In the genomic region with DNA sequence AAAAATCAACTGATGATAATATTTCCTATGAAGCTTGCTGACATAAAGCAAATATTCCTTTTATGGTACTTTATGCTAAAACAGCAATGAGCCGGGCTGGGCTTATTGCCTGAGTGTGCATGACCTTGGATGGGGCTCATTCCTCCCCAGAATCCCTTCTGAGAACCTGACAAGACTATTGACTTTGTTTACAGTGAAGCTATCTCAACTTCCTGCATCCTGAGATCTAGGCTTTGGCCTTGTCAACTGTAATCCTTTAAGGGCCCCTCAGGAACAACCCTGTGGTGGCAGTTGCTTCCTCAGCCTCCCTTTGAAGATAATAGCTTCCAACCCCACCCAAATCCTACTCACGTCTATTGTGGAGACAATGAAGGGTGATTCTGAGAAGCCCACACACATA, we compare ENCODE assay signal across 13 mouse cellular contexts.
"Had no signal": no experiment of that assay in that cellular context is flagged by ENCODE, and none has a peak within 500 bp of the region (broad histone marks: within the 10 kb centered on the region; RNA-seq: fewer than 3 reads in every experiment).

No protein-coding gene starts in this region.

- H3K4me2 ChIP-seq: limb, embryonic 13.5 days; liver, embryonic 15.5 days; midbrain, embryonic 15.5 days; neural tube, embryonic 13.5 days; stomach, embryonic 15.5 days had no signal

- H3K27me3 ChIP-seq: limb, embryonic 13.5 days; liver, embryonic 15.5 days; midbrain, embryonic 15.5 days; neural tube, embryonic 13.5 days; stomach, embryonic 15.5 days had no signal

- H3K4me3 ChIP-seq: limb, embryonic 13.5 days; liver, embryonic 15.5 days; midbrain, embryonic 10.5 days; midbrain, embryonic 15.5 days; neural tube, embryonic 13.5 days; stomach, embryonic 15.5 days had no signal

- ATAC-seq: hindbrain, postnatal 0 days; midbrain, embryonic 15.5 days had no signal

- H3K36me3 ChIP-seq: limb, embryonic 13.5 days; liver, embryonic 15.5 days; midbrain, embryonic 10.5 days; midbrain, embryonic 15.5 days; neural tube, embryonic 13.5 days; stomach, embryonic 15.5 days had no signal

- H3K27ac ChIP-seq: hindbrain, postnatal 0 days; kidney, postnatal 0 days; liver, embryonic 15.5 days had no signal

- H3K9me3 ChIP-seq: limb, embryonic 13.5 days; liver, embryonic 15.5 days; midbrain, embryonic 10.5 days; midbrain, embryonic 15.5 days; neural tube, embryonic 13.5 days; stomach, embryonic 15.5 days had no signal

- H3K9ac ChIP-seq: limb, embryonic 13.5 days; liver, embryonic 15.5 days; midbrain, embryonic 15.5 days; neural tube, embryonic 13.5 days; stomach, embryonic 15.5 days had no signal

- DNase-seq: kidney, adult 9 months; kidney, postnatal 36 days; left cerebral cortex, postnatal 4 days; lung, postnatal 4 days; right cerebral cortex, postnatal 14 days had no signal

- H3K4me1 ChIP-seq: liver, embryonic 15.5 days had no signal
